Mouse (Mus musculus) cerebral cortex, adult 2 months (tissue): Measurements from ENCODE around the gene Ift122.

Experiments used
- WGBS: fragments of 180-500 bp; shearing (Covaris S2); methylation state at CpG from one replicate; pipeline ENCODE4 v1.1.7; 2018; 5-methylcytosine and 5-hydroxymethylcytosine counted together

Gene Ift122

DNA sequence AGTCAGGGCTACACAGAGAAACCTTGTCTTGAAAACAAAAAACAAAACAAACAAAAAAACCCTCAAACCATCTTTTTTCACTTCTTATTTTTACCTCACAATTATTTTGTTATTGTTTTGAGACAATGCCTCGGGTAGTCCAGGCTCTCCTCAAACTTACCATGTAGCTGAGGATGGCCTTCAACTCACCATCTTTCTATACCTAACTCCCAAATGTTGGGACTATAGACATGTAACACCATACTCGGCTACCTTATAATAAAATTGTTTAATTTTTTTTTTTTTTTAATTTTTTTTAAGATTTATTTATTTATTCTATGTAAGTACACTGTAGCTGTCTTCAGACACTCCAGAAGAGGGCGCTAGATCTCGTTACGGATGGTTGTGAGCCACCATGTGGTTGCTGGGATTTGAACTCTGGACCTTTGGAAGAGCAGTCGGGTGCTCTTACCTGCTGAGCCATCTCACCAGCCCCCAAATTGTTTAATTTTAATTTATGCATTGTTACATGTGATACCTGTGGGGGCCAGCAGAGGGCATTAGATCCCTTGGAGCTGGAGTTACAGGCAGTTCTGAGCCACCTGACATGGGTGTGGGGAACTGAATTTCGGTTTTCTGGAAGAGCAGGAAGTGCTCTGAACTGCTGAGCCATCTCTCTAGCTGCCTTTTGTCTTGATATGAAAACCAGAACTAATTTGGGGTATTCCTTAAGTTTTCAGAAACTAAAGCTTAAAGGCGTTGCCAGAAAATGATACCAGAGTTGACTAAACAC lies 6.4 kb upstream of the Ift122 start:
- 30% methylated on average over 8 of the region's 8 CpGs for WGBS

- WGBS: 86% methylated on average over 10 of the region's 10 CpGs
Measured at GRCm38 (mm10) chr6:115848598-115849304, 4.5 kb upstream of the Ift122 start.

GRCm38 (mm10) chr6:115852446-115853090 lies 702 bp upstream of the Ift122 start:
- 7% methylated on average over 20 of the region's 20 CpGs for WGBS

DNA sequence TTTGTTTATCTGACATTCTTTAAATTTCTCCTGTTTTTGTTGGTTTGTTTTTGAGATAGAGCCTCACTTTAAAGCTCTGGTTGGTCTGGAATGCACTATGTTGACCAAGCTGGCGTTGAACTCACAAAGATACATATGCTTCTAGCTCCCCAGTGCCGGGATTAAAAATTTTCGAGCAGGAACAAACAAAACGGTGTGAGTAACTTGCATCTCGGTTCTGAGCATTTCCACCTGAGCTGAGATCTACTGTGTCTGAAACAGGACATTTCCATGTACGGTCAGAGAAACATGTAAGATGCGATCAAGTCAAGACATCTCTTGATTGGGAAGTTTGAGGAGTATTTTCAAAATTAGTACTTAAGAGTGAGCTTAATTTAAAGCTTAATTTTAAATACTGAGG lies 715 bp downstream of the Ift122 start:
- 37% methylated on average over 7 of the region's 7 CpGs for whole genome bisulfite sequencing

GRCm38 (mm10) chr6:115854432-115854831 lies 1.2 kb downstream of the Ift122 start:
- WGBS: 64% methylated on average over 2 of the region's 2 CpGs

GRCm38 (mm10) chr6:115855733-115856360 lies 2.6 kb downstream of the Ift122 start:
- WGBS: 32% methylated on average over 3 of the region's 3 CpGs

GRCm38 (mm10) chr6:115856361-115856745 lies 3.1 kb downstream of the Ift122 start:
- 72% methylated on average over 4 of the region's 4 CpGs for WGBS

- 57% methylated on average over 4 of the region's 4 CpGs for WGBS
Measured at GRCm38 (mm10) chr6:115859258-115859657, 6.0 kb downstream of the Ift122 start.

GRCm38 (mm10) chr6:115860027-115860556 lies 6.8 kb downstream of the Ift122 start:
- 59% methylated on average over 7 of the region's 7 CpGs for WGBS

GRCm38 (mm10) chr6:115863340-115863841 lies 10.1 kb downstream of the Ift122 start:
- WGBS: 36% methylated on average over 7 of the region's 7 CpGs

- 94% methylated on average over 4 of the region's 4 CpGs for WGBS
Measured at GRCm38 (mm10) chr6:115865246-115865645, 12.0 kb downstream of the Ift122 start.

DNA sequence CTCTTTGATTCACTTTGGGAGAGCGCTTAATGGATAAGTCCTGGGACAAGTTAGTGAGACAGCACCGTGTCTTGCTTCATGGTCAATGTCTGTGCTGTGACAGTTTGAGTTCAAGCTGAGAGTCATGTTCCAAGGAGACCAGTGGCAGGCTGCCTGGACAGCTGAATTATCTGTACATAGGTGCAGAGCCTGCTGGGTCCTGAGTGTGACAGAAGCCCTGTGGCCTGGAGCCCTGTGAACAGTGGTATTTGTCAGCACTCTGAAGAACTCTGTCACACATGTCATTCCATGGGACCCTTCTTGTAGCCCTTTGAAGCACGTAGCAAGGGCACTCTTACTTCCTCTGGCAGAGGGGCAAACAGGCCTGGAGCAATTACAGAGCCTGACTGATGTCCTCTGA lies 13.9 kb downstream of the Ift122 start:
- no CpG with 5 or more reads among the region's 3 CpGs for WGBS

DNA sequence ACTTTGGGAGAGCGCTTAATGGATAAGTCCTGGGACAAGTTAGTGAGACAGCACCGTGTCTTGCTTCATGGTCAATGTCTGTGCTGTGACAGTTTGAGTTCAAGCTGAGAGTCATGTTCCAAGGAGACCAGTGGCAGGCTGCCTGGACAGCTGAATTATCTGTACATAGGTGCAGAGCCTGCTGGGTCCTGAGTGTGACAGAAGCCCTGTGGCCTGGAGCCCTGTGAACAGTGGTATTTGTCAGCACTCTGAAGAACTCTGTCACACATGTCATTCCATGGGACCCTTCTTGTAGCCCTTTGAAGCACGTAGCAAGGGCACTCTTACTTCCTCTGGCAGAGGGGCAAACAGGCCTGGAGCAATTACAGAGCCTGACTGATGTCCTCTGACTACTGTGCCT lies 18.0 kb downstream of the Ift122 start:
- WGBS: no CpG with 5 or more reads among the region's 3 CpGs

- 80% methylated on average over 2 of the region's 2 CpGs for WGBS
Measured at GRCm38 (mm10) chr6:115877239-115877638, 24.0 kb downstream of the Ift122 start.

DNA sequence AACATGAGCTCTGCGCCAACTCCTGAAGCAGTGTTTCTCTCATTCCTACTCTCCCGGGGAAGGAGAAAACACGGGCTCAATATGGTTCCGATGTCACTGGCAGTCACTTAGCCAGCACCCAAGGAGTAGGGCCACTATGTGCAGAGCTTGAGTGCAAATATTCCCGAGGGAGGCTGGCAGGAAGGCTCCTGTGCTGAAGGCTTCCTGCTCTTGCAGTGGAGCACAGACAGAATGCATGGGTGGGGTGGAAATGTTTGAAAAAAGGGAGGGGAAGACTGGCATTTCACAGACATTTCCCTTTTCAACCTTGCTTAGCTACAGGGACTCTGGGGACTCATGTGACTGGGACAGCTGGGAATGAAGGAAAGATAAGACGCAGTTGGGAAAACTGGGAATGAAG lies 25.4 kb downstream of the Ift122 start:
- WGBS: 57% methylated on average over 6 of the region's 6 CpGs

DNA sequence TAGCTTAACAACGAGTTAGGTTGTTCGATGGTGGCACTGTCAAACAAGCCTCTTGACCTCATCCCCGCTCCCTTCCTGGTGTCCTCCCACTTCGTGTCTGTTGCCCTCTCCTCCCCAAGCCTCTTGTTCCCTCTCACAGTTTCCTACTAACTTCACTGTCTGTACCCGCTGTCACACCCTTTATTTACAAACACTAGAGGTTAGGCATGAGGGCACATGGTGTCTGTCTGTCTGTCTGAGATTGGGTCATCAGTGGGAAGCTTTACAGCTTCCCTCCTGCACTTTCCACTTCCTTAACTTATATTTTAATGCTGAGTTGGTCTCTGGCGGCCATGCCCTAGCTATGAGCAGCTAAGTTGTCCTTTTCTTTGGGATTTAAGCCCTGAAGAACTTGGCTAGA lies 26.5 kb downstream of the Ift122 start:
- 93% methylated on average over 6 of the region's 6 CpGs for WGBS

DNA sequence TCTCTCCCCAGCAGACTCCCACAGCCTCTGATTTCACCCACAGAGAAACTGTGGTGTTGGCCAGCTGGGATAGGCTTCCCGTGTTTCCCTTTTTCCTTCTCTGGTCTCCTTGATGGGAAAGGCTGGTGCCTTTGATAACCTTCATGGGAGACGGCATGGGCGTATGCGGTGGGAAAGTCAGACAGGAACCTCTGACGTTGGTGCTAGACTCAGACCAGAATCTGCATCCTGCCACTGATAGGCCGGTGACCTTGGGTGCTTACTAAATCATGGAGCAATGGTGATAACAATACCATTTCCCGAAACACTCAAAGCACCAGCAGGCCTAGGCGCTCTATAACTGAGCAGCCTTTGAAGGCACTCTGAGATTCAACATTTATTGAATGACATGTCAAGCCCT lies 27.5 kb downstream of the Ift122 start:
- 87% methylated on average over 8 of the region's 8 CpGs for WGBS

- 88% methylated on average over 4 of the region's 4 CpGs for WGBS
Measured at GRCm38 (mm10) chr6:115886894-115887293, 33.6 kb downstream of the Ift122 start.

- 99% methylated on average over 3 of the region's 3 CpGs for WGBS
Measured at GRCm38 (mm10) chr6:115888296-115888695, 35.0 kb downstream of the Ift122 start.

GRCm38 (mm10) chr6:115890601-115891000 lies 37.3 kb downstream of the Ift122 start:
- 60% methylated on average over 8 of the region's 8 CpGs for WGBS

DNA sequence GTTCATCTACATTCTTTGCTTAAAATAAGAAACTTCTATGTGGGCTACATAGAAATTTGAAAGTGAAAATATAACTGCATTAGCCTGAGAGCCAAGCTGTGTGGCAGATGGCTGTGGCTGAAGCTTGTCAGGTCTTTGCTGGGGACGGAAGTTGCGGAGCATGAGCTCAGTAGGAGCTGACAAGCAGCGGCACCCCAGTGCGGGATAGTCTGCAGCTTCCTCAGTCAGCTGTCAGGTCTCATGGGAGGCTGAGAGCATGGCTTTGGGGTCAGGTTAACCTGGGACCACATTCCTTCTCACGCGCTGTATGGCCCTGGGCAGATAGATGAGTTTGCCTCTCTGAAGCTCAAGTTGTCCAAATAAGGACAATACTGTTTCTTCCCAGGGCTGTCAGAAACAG lies 37.8 kb downstream of the Ift122 start:
- 40% methylated on average over 6 of the region's 6 CpGs for WGBS
